Mouse (Mus musculus): ENCODE data around the gene Nox3.

The Nox3 gene

GRCm38 (mm10) chr17:3610307-3610754, 85.7 kb downstream of the Nox3 start:
- DNase-seq (ENCODE audit: low read depth) = no peak

- no peak for DNase-seq (ENCODE audit: low read depth)
These were observed 92.9 kb downstream of the Nox3 start for GRCm38 (mm10) chr17:3602954-3603672.

- DNase-seq (ENCODE audit: low read depth) = no peak
These were observed 97.7 kb downstream of the Nox3 start for GRCm38 (mm10) chr17:3598393-3598792.

GRCm38 (mm10) chr17:3597866-3598265, 98.2 kb downstream of the Nox3 start:
- no peak for DNase-seq (ENCODE audit: low read depth)

- no peak for DNase-seq (ENCODE audit: low read depth)
These were observed 98.9 kb downstream of the Nox3 start for GRCm38 (mm10) chr17:3597130-3597529.

Data from induced T-regulatory cell, adult 2 months (primary cell).